Mouse (Mus musculus): ENCODE measurements around the gene Rad50. TPM values are rescaled to one million over a fixed set of nuclear protein-coding genes. Genes with fewer than 3 reads are reported as not detected.

Rad50 gene
- total and polyA plus RNA-seq, 3 experiments = 39.6 to 53.6 (median 48.2) TPM

GRCm38 (mm10) chr11:53706236-53706933 is 734 bp downstream of the Rad50 start (continued):
- TF ChIP-seq CHD2 (IDR thresholded peaks at IDR 0.05; ENCODE audit: low read length) (no peak), MEF2A (IDR thresholded peaks at IDR 0.05; ENCODE audit: borderline replicate concordance, low read depth, low read length) (peak; percentile 42; the same call in 1 of the 2 replicates), USF2 (conservative IDR thresholded peaks at IDR 0.05; ENCODE audit: low read depth, low read length) (no peak), ELF1 (IDR thresholded peaks at IDR 0.05; ENCODE audit: low read depth, low read length) (peak; percentile 72), ETS1 (conservative IDR thresholded peaks at IDR 0.05; ENCODE audit: low read depth, low read length) (peak; percentile 39), NRF1 (IDR thresholded peaks at IDR 0.05; ENCODE audit: low read depth, low read length) (peak; percentile 74), KAT2A (IDR thresholded peaks at IDR 0.05; ENCODE audit: insufficient replicate concordance, low read length) (no peak), HCFC1 (IDR thresholded peaks at IDR 0.05; ENCODE audit: low read depth, low read length) (no peak; the same call in 1 of the 2 replicates)

GRCm38 (mm10) chr11:53699351-53699750 is 7.8 kb downstream of the Rad50 start:
- no peaks in the 10 kb centered on the region for H3K9me3 ChIP-seq (replicated peaks; ENCODE audit: low read length)
- no peak for DNase-seq (ENCODE audit: extremely low read depth)
- dilution Hi-C loops (cut with MboI; ENCODE audit: extremely low pct_ligation_motif_present, extremely low pct_unique_long_range_greater_than_20kb, low sequenced_read_pairs) (no loop called here), in situ Hi-C loops (cut with MboI; ENCODE audit: low pct_ligation_motif_present, low pct_unique_long_range_greater_than_20kb, low sequenced_read_pairs) (no loop called here)
- H3K9ac ChIP-seq (ENCODE audit: insufficient read depth, low read depth) = no peak overlapping the region
- no peak overlapping the region for H3K4me2 ChIP-seq (ENCODE audit: insufficient read depth, low read depth, poor library complexity, severe bottlenecking)
- H3K4me3 ChIP-seq (replicated peaks in 1 of 3; ENCODE audit: low read depth in 2 of 3, low read length in 2 of 3, poor library complexity in 1 of 3) = no peak overlapping the region
- H3K27me3 ChIP-seq (replicated peaks) = no peaks in the 10 kb centered on the region
- peaks cover 0 to 7% of the 10 kb centered on the region in 2 experiments; a peak in 2 of 4 replicates for H3K4me1 ChIP-seq (ENCODE audit: control insufficient read depth in 1 of 2, insufficient read depth in 2 of 2)
- no peak overlapping the region for H3K27ac ChIP-seq (ENCODE audit: insufficient read depth, low read depth)
- H3K36me3 ChIP-seq (replicated peaks in 1 of 2; ENCODE audit: control insufficient read depth in 1 of 2, insufficient read depth in 1 of 2, low read length in 1 of 2) = peaks cover 64 to 95% of the 10 kb centered on the region in 2 experiments
- TF ChIP-seq KAT2A (IDR thresholded peaks at IDR 0.05; ENCODE audit: insufficient replicate concordance, low read length) (no peak), SIN3A (IDR thresholded peaks at IDR 0.05; ENCODE audit: low read length) (no peak), POLR2AphosphoS2 (IDR thresholded peaks at IDR 0.05; ENCODE audit: low read depth, low read length) (no peak), JUN (IDR thresholded peaks at IDR 0.05; ENCODE audit: insufficient read depth, low read depth, low read length) (no peak), ETS1 (conservative IDR thresholded peaks at IDR 0.05; ENCODE audit: low read depth, low read length) (no peak), E2F4 (IDR thresholded peaks at IDR 0.05; ENCODE audit: insufficient replicate concordance, low read depth, low read length) (no peak), SMC3 (IDR thresholded peaks at IDR 0.05; ENCODE audit: low read depth, low read length) (no peak), ZC3H11A (IDR thresholded peaks at IDR 0.05; ENCODE audit: low read depth, low read length) (no peak), MXI1 (IDR thresholded peaks at IDR 0.05; ENCODE audit: low read depth, low read length) (no peak), ZKSCAN1 (IDR thresholded peaks at IDR 0.05; ENCODE audit: borderline replicate concordance, low read depth, low read length) (no peak), ZMIZ1 (IDR thresholded peaks at IDR 0.05; ENCODE audit: low read depth, low read length) (no peak), TBP (conservative IDR thresholded peaks at IDR 0.05; ENCODE audit: low read depth, low read length) (no peak), BHLHE40 (IDR thresholded peaks at IDR 0.05; ENCODE audit: low read depth, low read length) (no peak), UBTF (IDR thresholded peaks at IDR 0.05; ENCODE audit: low read depth, low read length) (no peak)
- peaks cover 2% of the 10 kb centered on the region; the same call in 1 of the 2 replicates for H3K79me2 ChIP-seq (replicated peaks; ENCODE audit: control insufficient read depth, extremely low read depth, insufficient read depth, poor library complexity, severe bottlenecking)

All from CH12.LX (cell line).